Mouse (Mus musculus) kidney, embryonic 16.5 days (tissue): ENCODE data around the gene Slc9a2. TPM values are rescaled to one million over a fixed set of nuclear protein-coding genes. Genes with fewer than 3 reads are reported as not detected.

ENCODE experiments used
- ATAC-seq: fragments of 200-750 bp; cut with Nextera tagmentation; 2 replicates; pipeline ENCODE4 v1.8.0; 2017; ENCODE audit warnings: moderate TSS enrichment; ENCODE audit not compliant: low FRiP score, low TSS enrichment
- H3K27ac ChIP-seq: fragments of 300-500 bp; sonication (generic); 2 replicates; pipeline ENCODE4 v1.5.1; 2014; ENCODE audit warnings: low read length
- H3K27me3 ChIP-seq: fragments of 300-500 bp; sonication (generic); 2 replicates; pipeline ENCODE4 v1.6.1; 2014; ENCODE audit warnings: low read length, control low read depth, mixed read lengths; ENCODE audit not compliant: insufficient read depth
- H3K36me3 ChIP-seq: fragments of 300-500 bp; sonication (generic); 2 replicates; pipeline ENCODE4 v1.6.1; 2014; ENCODE audit warnings: low read length, control low read depth, mixed read lengths; ENCODE audit not compliant: insufficient read depth
- H3K4me1 ChIP-seq: fragments of 300-500 bp; sonication (generic); 2 replicates; pipeline ENCODE4 v1.6.1; 2014; ENCODE audit warnings: low read length, control low read depth, mixed read lengths; ENCODE audit not compliant: insufficient read depth
- H3K4me2 ChIP-seq: fragments of 300-500 bp; sonication (generic); replicated peaks from 2 replicates; pipeline ENCODE4 v1.6.1; 2014; ENCODE audit warnings: low read depth, low read length
- H3K4me3 ChIP-seq: fragments of 300-500 bp; sonication (generic); 2 replicates; pipeline ENCODE4 v1.5.1; 2014; ENCODE audit warnings: mild to moderate bottlenecking, low read length
- H3K9ac ChIP-seq: fragments of 300-500 bp; sonication (generic); replicated peaks from 2 replicates; pipeline ENCODE4 v1.6.1; 2014; ENCODE audit warnings: low read length
- H3K9me3 ChIP-seq: fragments of 300-500 bp; sonication (generic); 2 replicates; pipeline ENCODE4 v1.6.1; 2016; ENCODE audit warnings: low read length, control low read depth
- WGBS: fragments of 180-500 bp; shearing (Covaris S2); extraction: QIAGEN DNeasy Blood & Tissue Kit; methylation state at CpG from one replicate; pipeline ENCODE4 v1.1.7; 2014; 5-methylcytosine and 5-hydroxymethylcytosine counted together
- polyA plus RNA-seq: library from polyadenylated mRNA; unstranded; fragments of >200 nt; fragmentation: Nextera tagmentation; extraction: Ambion mirVana; gene quantifications from 2 replicates; pipeline ENCODE4 v1.2.1, GENCODE M21; 2015

Slc9a2 gene
- polyA plus RNA-seq, 1 experiment from 2014 or later, result 2.8 TPM

DNA sequence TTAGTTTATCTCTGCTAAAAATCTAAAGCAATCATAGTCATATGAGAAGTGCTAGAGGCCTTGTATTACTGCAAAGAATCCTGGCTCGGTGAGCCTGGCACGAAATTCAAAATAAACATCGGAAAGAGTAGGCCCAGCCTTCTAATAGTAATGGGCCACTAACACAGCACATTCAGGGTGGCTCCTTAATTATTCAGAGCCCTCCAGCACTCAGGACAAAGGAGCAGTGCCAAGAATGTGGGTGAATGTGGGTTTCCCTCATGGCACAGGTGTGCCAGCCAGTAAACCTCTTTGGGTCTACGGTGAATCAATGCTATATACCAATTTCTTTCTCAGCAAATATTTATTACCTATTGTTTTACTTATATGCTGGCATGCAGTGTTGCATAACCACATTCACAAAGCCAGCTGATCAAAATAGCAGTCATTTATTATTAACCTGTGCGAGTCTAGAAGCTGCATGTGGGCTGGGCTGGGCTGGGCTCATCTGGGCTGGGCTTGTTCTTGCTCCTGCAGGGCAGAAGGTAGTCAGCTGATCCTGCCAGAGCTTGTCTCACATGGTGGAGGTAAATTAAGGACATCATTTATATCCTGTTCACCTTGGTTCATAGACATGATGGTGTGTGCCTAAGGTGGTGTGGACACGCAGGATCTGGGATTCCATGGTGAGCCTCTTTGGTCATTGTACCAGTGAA lies 79.5 kb downstream of the Slc9a2 start:
- no peaks in the 10 kb centered on the region for H3K9me3 ChIP-seq
- peak overlapping the region; percentile 34; the same call in 1 of the 2 replicates for H3K27ac ChIP-seq
- H3K27me3 ChIP-seq, result no peaks in the 10 kb centered on the region
- WGBS, result 64% methylated on average over 6 of the region's 6 CpGs
- no peaks in the 10 kb centered on the region for H3K4me1 ChIP-seq
- H3K4me3 ChIP-seq, result no peak overlapping the region
- H3K36me3 ChIP-seq, result no peaks in the 10 kb centered on the region
- no peak overlapping the region for H3K4me2 ChIP-seq
- no peak overlapping the region for H3K9ac ChIP-seq
- peak; percentile 75; the same call in 1 of the 2 replicates for ATAC-seq

DNA sequence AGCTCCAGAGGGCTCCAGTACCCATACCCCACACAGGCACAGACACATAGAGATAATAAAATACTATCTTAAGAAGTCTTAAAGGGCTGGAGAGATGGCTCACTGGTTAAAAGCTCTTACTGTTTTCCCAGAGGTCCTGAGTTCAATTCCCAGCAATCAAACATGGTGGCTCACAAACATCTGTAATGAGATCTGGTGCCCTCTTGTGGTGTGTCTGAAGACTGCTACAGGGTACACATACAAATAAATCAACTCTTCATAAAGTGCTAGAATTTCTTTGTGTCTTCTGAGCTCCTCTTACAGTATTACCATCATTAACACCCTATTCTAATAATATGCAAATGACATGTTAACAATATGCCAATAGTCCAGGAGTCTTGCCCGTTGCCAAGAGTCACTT lies 83.7 kb downstream of the Slc9a2 start:
- Histone ChIP-seq H3K9me3 (no peaks in the 10 kb centered on the region), H3K4me1 (0 out of 2 replicates have a peak, but pooled peaks cover 4% of the 10 kb centered on the region), H3K27ac (no peak overlapping the region), H3K4me2 (no peak overlapping the region), H3K9ac (no peak overlapping the region), H3K4me3 (no peak overlapping the region), H3K27me3 (no peaks in the 10 kb centered on the region), H3K36me3 (no peaks in the 10 kb centered on the region)
- ATAC-seq, result no peak
- 89% methylated on average over 1 of the region's 1 CpGs for WGBS

DNA sequence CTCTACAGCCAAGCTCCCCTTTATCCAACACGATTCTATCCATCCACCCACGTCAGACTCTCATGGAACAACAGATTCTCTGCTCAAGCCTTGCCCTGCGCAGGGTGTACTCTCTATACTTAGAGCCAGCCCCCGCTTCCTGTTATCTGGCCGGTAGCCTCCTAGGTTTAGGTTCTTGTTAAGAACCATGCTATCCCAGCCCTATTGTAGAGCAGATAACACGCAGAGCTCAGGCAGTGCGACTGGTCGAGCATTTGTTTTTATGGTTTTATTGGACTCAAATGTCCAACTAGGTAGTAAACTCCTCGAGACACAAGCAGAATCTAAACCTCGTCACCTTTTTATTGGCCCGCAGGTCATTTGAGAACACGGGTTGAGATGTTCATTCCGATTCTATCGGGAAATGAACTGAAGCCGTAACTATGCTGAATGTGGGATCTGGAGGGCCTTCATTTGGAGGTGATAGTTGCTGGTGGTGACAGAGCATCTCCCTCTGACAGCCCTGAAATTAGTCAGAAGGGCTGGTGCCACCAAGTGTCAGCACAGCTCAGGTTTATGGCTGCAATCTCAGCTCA lies 84.4 kb downstream of the Slc9a2 start:
- 34% methylated on average over 15 of the region's 15 CpGs for WGBS
- Histone ChIP-seq H3K4me1 (peaks cover 9% of the 10 kb centered on the region; the same call in 1 of the 2 replicates), H3K4me2 (no peak overlapping the region), H3K9ac (no peak overlapping the region), H3K36me3 (no peaks in the 10 kb centered on the region), H3K4me3 (no peak overlapping the region), H3K9me3 (no peaks in the 10 kb centered on the region), H3K27me3 (no peaks in the 10 kb centered on the region), H3K27ac (no peak overlapping the region)
- no peak for ATAC-seq

DNA sequence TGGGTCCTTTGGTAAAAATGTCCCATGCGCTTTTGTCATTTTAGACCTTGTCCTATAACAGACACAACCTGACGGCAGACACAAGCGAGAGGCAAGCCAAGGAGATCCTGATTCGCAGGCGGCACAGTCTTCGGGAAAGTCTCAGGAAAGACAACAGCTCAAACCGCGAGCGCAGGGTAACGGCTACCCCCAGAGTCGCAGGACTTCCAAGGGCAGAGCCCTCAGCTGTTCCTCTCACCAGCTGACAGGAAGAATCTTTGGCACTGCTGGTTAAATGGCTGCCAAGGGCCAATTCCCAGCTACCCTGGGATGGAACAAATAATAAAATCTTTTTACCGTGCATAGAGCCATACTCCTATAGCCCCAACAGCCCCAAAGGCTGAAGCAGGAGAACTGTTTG lies 85.1 kb downstream of the Slc9a2 start:
- no peak overlapping the region for H3K9ac ChIP-seq
- H3K4me2 ChIP-seq, result no peak overlapping the region
- H3K27me3 ChIP-seq, result no peaks in the 10 kb centered on the region
- H3K36me3 ChIP-seq, result no peaks in the 10 kb centered on the region
- peaks cover 9% of the 10 kb centered on the region; the same call in 1 of the 2 replicates for H3K4me1 ChIP-seq
- ATAC-seq, result no peak
- no peaks in the 10 kb centered on the region for H3K9me3 ChIP-seq
- no peak overlapping the region for H3K27ac ChIP-seq
- WGBS, result 83% methylated on average over 12 of the region's 12 CpGs
- no peak overlapping the region for H3K4me3 ChIP-seq

DNA sequence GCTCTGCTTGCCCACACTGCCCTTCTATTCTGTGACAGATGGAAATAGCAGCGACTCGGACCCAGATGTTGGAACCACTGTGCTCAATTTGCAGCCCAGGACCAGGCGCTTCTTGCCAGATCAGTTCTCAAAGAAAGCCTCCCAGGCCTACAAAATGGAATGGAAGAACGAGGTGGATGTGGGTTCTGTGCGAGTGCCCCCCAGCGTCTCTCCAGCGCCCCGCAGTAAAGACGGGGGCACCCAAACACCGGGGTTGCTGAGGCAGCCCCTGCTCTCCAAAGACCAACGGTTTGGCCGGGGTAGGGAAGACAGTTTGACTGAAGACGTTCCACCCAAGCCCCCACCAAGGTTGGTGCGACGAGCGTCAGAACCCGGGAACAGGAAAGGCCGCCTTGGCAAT lies 87.2 kb downstream of the Slc9a2 start:
- H3K4me3 ChIP-seq, result no peak overlapping the region
- H3K36me3 ChIP-seq, result no peaks in the 10 kb centered on the region
- WGBS, result 88% methylated on average over 18 of the region's 18 CpGs
- H3K4me2 ChIP-seq, result no peak overlapping the region
- H3K27ac ChIP-seq, result no peak overlapping the region
- peaks cover 9% of the 10 kb centered on the region; the same call in 1 of the 2 replicates for H3K4me1 ChIP-seq
- H3K9me3 ChIP-seq, result no peaks in the 10 kb centered on the region
- no peaks in the 10 kb centered on the region for H3K27me3 ChIP-seq
- no peak for ATAC-seq
- H3K9ac ChIP-seq, result no peak overlapping the region

DNA sequence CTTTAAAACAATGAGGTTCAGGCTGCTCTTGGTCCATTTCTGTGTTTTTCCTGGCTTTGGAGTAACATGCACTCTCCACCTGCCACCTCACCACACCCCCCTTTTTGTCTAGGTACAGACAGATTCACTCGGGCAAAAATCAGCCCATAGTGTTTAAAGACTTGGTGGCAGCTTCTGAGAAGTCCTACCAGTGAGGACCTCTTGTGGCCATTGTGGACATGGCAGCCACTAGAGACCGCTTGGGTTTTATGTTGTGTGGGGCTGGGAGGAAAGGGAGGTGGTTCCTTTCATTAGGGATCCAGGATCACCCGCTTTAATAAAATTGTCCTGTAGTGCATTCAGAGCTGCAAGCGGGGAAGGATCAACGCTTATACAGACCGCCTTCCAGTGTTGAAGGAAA lies 88.2 kb downstream of the Slc9a2 start:
- Histone ChIP-seq H3K4me1 (peaks cover 9% of the 10 kb centered on the region; the same call in 1 of the 2 replicates), H3K4me3 (no peak overlapping the region), H3K36me3 (no peaks in the 10 kb centered on the region), H3K27me3 (no peaks in the 10 kb centered on the region), H3K9me3 (no peaks in the 10 kb centered on the region), H3K4me2 (no peak overlapping the region), H3K27ac (no peak overlapping the region), H3K9ac (no peak overlapping the region)
- ATAC-seq, result no peak
- 33% methylated on average over 6 of the region's 6 CpGs for WGBS

DNA sequence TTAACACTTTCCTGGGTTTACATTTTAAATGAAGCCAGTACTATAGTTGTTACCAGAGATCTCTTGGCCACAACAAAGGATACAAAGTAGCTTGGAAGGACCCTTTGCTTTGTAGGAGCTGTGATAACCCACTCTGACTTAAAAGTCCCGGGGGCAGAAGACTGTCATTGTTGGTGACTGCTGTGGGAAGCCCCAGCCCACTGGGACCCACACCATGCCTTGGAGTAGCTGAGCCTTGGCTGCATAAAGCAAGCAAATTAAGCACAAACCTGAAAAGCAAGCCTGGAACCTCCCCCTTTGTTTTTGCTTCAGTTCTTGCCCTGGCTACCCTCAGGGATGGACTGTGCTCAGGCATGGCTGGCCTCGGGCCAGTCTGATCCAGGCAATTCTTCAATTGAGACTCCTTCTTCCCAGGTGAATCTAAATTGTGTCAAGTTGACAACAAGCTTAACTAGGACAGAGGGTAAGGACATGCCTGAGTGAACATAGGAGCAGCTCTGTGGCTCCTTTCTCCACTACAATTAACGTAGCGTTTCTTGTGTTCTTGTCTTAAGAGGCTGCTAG lies 89.0 kb downstream of the Slc9a2 start:
- Histone ChIP-seq H3K4me2 (no peak overlapping the region), H3K27ac (peak overlapping the region; percentile 59; the same call in 1 of the 2 replicates), H3K9ac (no peak overlapping the region), H3K9me3 (no peaks in the 10 kb centered on the region), H3K4me3 (no peak overlapping the region), H3K36me3 (no peaks in the 10 kb centered on the region), H3K4me1 (peaks cover 9% of the 10 kb centered on the region; the same call in 1 of the 2 replicates), H3K27me3 (no peaks in the 10 kb centered on the region)
- WGBS, result 31% methylated on average over 4 of the region's 4 CpGs
- peak; percentile 80 for ATAC-seq

DNA sequence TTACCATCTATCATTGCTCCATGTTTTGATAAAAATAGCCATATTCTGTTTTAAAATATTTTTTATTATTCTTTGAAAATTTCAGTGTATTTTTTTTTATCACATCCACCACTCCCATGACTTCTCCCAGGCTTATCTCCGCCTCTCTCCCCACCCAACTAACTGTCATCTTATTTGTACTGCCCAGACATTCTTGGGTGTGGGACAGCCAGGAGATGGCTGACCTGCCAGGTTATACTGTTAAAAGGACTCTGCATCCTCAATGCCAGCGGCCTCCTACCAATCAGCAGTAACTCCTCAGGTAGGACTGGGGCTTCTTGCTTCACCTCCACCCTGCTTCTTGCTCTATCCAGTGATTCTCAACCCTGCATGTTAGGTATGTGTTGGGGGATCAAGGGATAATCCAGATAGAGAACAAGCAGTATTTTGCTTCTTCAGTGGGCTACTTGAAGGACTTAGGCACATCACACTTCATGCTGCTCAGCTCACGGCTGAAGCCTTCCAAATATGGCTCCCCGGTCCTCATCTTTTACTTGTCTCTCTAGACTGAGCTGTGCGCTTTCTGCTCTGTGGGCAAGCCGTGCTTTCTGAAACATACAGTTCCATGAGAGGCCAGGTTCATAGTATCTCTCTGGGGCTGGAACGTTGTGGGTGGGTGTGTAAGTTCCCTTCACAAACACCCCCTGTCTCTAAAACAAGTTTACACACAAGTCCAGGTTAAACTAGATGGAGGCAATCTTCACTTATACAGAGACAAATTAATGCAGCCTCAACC lies 91.0 kb downstream of the Slc9a2 start:
- Histone ChIP-seq H3K9ac (no peak overlapping the region), H3K4me1 (peaks cover 9% of the 10 kb centered on the region; the same call in 1 of the 2 replicates), H3K27ac (no peak overlapping the region), H3K4me2 (no peak overlapping the region), H3K4me3 (no peak overlapping the region), H3K9me3 (no peaks in the 10 kb centered on the region), H3K27me3 (no peaks in the 10 kb centered on the region), H3K36me3 (no peaks in the 10 kb centered on the region)
- WGBS, result 92% methylated on average over 7 of the region's 7 CpGs
- ATAC-seq, result no peak

DNA sequence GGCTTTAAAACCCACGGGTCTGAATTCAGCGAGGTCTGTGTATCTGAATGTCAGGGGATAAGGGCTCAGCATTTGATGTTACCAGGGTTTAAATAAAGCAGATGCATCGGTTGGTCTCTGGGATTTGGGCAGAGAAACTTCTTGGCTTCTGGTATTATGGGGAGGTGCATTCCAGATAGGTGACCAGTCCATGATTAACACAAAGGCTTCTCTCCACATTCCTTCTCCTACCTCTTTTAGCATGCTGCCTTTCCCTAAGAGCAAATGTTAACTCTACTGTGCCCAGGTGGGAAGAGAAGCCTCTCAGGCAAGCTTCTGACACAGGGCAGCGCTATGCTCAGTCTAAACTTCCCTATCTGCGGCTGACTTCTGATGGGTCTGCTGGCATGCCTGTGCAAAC lies 92.9 kb downstream of the Slc9a2 start:
- no peak for ATAC-seq
- Histone ChIP-seq H3K4me3 (no peak overlapping the region), H3K27ac (no peak overlapping the region), H3K9ac (no peak overlapping the region), H3K4me2 (no peak overlapping the region), H3K9me3 (no peaks in the 10 kb centered on the region), H3K4me1 (peaks cover 9% of the 10 kb centered on the region; the same call in 1 of the 2 replicates), H3K27me3 (no peaks in the 10 kb centered on the region), H3K36me3 (no peaks in the 10 kb centered on the region)
- WGBS, result 87% methylated on average over 5 of the region's 5 CpGs
